Mouse (Mus musculus): ENCODE measurements around the gene Col25a1.

GRCm38 (mm10) chr3:130366917-130367610, 235.8 kb downstream of the Col25a1 start:
- TF ChIP-seq POLR2A (IDR thresholded peaks at IDR 0.05; ENCODE audit: low read depth, low read length) = no peak
- no peak for TF ChIP-seq CTCF (IDR thresholded peaks at IDR 0.05; ENCODE audit: extremely low read depth, insufficient read depth, insufficient read length, insufficient replicate concordance)

Data from spleen, adult 2 months (tissue).